Mouse (Mus musculus): ENCODE results near the gene Ppp5c. TPM values are rescaled to one million over a fixed set of nuclear protein-coding genes. Genes with fewer than 3 reads are reported as not detected.

Gene Ppp5c
- polyA plus RNA-seq, 1 experiment from 2014 or later, result 103 TPM

GRCm38 (mm10) chr7:17048431-17049190 lies 20.9 kb upstream of the Ppp5c start:
- Histone ChIP-seq H3K4me2 (replicated peaks) (no peak overlapping the region), H3K4me1 (no peaks in the 10 kb centered on the region), H3K9me3 (no peaks in the 10 kb centered on the region), H3K27me3 (no peaks in the 10 kb centered on the region), H3K9ac (replicated peaks) (no peak overlapping the region), H3K4me3 (no peak overlapping the region), H3K36me3 (no peaks in the 10 kb centered on the region), H3K27ac (replicated peaks) (no peak overlapping the region)
- ATAC-seq (replicated peaks), result no peak
- WGBS, result 86% methylated on average over 10 of the region's 10 CpGs

GRCm38 (mm10) chr7:17047041-17047682 lies 19.4 kb upstream of the Ppp5c start:
- Histone ChIP-seq H3K4me1 (no peaks in the 10 kb centered on the region), H3K4me3 (no peak overlapping the region), H3K4me2 (replicated peaks) (no peak overlapping the region), H3K9ac (replicated peaks) (no peak overlapping the region), H3K27ac (replicated peaks) (no peak overlapping the region), H3K36me3 (no peaks in the 10 kb centered on the region), H3K9me3 (no peaks in the 10 kb centered on the region), H3K27me3 (no peaks in the 10 kb centered on the region)
- no peak for ATAC-seq (replicated peaks)
- 82% methylated on average over 5 of the region's 5 CpGs for WGBS

- H3K4me1 ChIP-seq, result no peaks in the 10 kb centered on the region
- H3K4me3 ChIP-seq, result no peak overlapping the region
- no peaks in the 10 kb centered on the region for H3K36me3 ChIP-seq
- H3K27ac ChIP-seq (replicated peaks), result no peak overlapping the region
- 21% methylated on average over 1 of the region's 1 CpGs for WGBS
- no peak overlapping the region for H3K9ac ChIP-seq (replicated peaks)
- ATAC-seq (replicated peaks), result no peak
- no peak overlapping the region for H3K4me2 ChIP-seq (replicated peaks)
- H3K27me3 ChIP-seq, result no peaks in the 10 kb centered on the region
- no peaks in the 10 kb centered on the region for H3K9me3 ChIP-seq
These were observed 18.0 kb upstream of the Ppp5c start for GRCm38 (mm10) chr7:17045743-17046142.

- Histone ChIP-seq H3K4me2 (replicated peaks) (no peak overlapping the region), H3K4me1 (no peaks in the 10 kb centered on the region), H3K4me3 (no peak overlapping the region), H3K36me3 (no peaks in the 10 kb centered on the region; the same call in 1 of the 2 replicates), H3K27ac (replicated peaks) (no peak overlapping the region), H3K27me3 (no peaks in the 10 kb centered on the region), H3K9ac (replicated peaks) (no peak overlapping the region), H3K9me3 (no peaks in the 10 kb centered on the region)
- no peak for ATAC-seq (replicated peaks)
- 95% methylated on average over 7 of the region's 7 CpGs for WGBS
These were observed 11.6 kb upstream of the Ppp5c start for GRCm38 (mm10) chr7:17039373-17039772.

GRCm38 (mm10) chr7:17038018-17038695 lies 10.4 kb upstream of the Ppp5c start:
- Histone ChIP-seq H3K4me2 (replicated peaks) (no peak overlapping the region), H3K9ac (replicated peaks) (no peak overlapping the region), H3K4me3 (no peak overlapping the region), H3K27me3 (no peaks in the 10 kb centered on the region), H3K36me3 (no peaks in the 10 kb centered on the region; the same call in 1 of the 2 replicates), H3K4me1 (no peaks in the 10 kb centered on the region), H3K27ac (replicated peaks) (no peak overlapping the region), H3K9me3 (no peaks in the 10 kb centered on the region)
- 0 out of 2 replicates have a peak, but pooled peaks have one; percentile 19 for ATAC-seq (replicated peaks)
- WGBS, result 45% methylated on average over 9 of the region's 9 CpGs

GRCm38 (mm10) chr7:17030239-17030638 lies 2.5 kb upstream of the Ppp5c start:
- 80% methylated on average over 7 of the region's 7 CpGs for WGBS
- ATAC-seq (replicated peaks), result no peak
- no peaks in the 10 kb centered on the region for H3K9me3 ChIP-seq
- no peak overlapping the region for H3K4me2 ChIP-seq (replicated peaks)
- peaks cover 21% of the 10 kb centered on the region for H3K4me1 ChIP-seq
- no peaks in the 10 kb centered on the region; the same call in 1 of the 2 replicates for H3K36me3 ChIP-seq
- H3K27ac ChIP-seq (replicated peaks), result no peak overlapping the region
- H3K4me3 ChIP-seq, result no peak overlapping the region
- H3K9ac ChIP-seq (replicated peaks), result no peak overlapping the region
- no peaks in the 10 kb centered on the region for H3K27me3 ChIP-seq

- H3K27ac ChIP-seq (replicated peaks), result no peak overlapping the region
- H3K4me2 ChIP-seq (replicated peaks), result no peak overlapping the region
- ATAC-seq (replicated peaks), result no peak
- no peaks in the 10 kb centered on the region for H3K27me3 ChIP-seq
- H3K9me3 ChIP-seq, result no peaks in the 10 kb centered on the region
- H3K36me3 ChIP-seq, result no peaks in the 10 kb centered on the region
- H3K9ac ChIP-seq (replicated peaks), result no peak overlapping the region
- peaks cover 28% of the 10 kb centered on the region for H3K4me1 ChIP-seq
- no peak overlapping the region for H3K4me3 ChIP-seq
- 70% methylated on average over 7 of the region's 7 CpGs for WGBS
These were observed 1.2 kb upstream of the Ppp5c start for GRCm38 (mm10) chr7:17028923-17029322.

GRCm38 (mm10) chr7:17026710-17027587 lies 775 bp downstream of the Ppp5c start:
- H3K27me3 ChIP-seq, result no peaks in the 10 kb centered on the region
- no peaks in the 10 kb centered on the region for H3K9me3 ChIP-seq
- WGBS, result 9% methylated on average over 24 of the region's 24 CpGs
- H3K4me3 ChIP-seq, result peak overlapping the region; percentile 85
- peak overlapping the region; percentile 72 for H3K4me2 ChIP-seq (replicated peaks)
- H3K36me3 ChIP-seq, result peaks cover 12% of the 10 kb centered on the region; the same call in 1 of the 2 replicates
- peaks cover 28% of the 10 kb centered on the region for H3K4me1 ChIP-seq
- H3K27ac ChIP-seq (replicated peaks), result peak overlapping the region; percentile 60; the same call in 1 of the 2 replicates
- ATAC-seq (replicated peaks), result peak; percentile 58
- H3K9ac ChIP-seq (replicated peaks), result peak overlapping the region; percentile 88

- Histone ChIP-seq H3K27ac (replicated peaks) (no peak overlapping the region), H3K36me3 (peaks cover 21% of the 10 kb centered on the region), H3K4me3 (peak overlapping the region; percentile 85; the same call in 1 of the 2 replicates), H3K4me2 (replicated peaks) (peak overlapping the region; percentile 72), H3K9me3 (no peaks in the 10 kb centered on the region), H3K4me1 (peaks cover 28% of the 10 kb centered on the region), H3K9ac (replicated peaks) (0 out of 2 replicates have a peak overlapping the region, but pooled peaks have one; percentile 88), H3K27me3 (no peaks in the 10 kb centered on the region)
- whole genome bisulfite sequencing, result 86% methylated on average over 9 of the region's 9 CpGs
- no peak for ATAC-seq (replicated peaks)
These were observed 1.7 kb downstream of the Ppp5c start for GRCm38 (mm10) chr7:17025896-17026622.

- H3K27me3 ChIP-seq, result no peaks in the 10 kb centered on the region
- no peak for ATAC-seq (replicated peaks)
- H3K4me1 ChIP-seq, result peaks cover 28% of the 10 kb centered on the region
- H3K9ac ChIP-seq (replicated peaks), result no peak overlapping the region
- H3K4me3 ChIP-seq, result no peak overlapping the region
- no peak overlapping the region for H3K27ac ChIP-seq (replicated peaks)
- H3K4me2 ChIP-seq (replicated peaks), result no peak overlapping the region
- H3K9me3 ChIP-seq, result no peaks in the 10 kb centered on the region
- peaks cover 27% of the 10 kb centered on the region for H3K36me3 ChIP-seq
- WGBS, result 79% methylated on average over 4 of the region's 4 CpGs
These were observed 2.2 kb downstream of the Ppp5c start for GRCm38 (mm10) chr7:17025505-17025894.
